Mouse (Mus musculus) layer of hippocampus, postnatal 25 days (tissue): ENCODE results near the gene Mrpl4. TPM values are rescaled to one million over a fixed set of nuclear protein-coding genes. Genes with fewer than 3 reads are reported as not detected.
A peak's percentile ranks its signal among the peaks of the same experiment; 100 is the strongest.

Experiments used
- DNase-seq, 2 experiments: peaks; one replicate each; pipeline ENCODE4 v3.0.0; 2022; ENCODE audit warnings: mixed read lengths in 2 of 2, low spot score in 1 of 2; ENCODE audit errors: extremely low spot score in 1 of 2
- total RNA-seq, 2 experiments: library from RNA; stranded (reverse); gene quantifications; 2 replicates each; pipeline ENCODE4 v1.2.3; 2021

Gene Mrpl4
- 10 to 100 TPM; 60.1 to 62.4 TPM for total RNA-seq

DNA sequence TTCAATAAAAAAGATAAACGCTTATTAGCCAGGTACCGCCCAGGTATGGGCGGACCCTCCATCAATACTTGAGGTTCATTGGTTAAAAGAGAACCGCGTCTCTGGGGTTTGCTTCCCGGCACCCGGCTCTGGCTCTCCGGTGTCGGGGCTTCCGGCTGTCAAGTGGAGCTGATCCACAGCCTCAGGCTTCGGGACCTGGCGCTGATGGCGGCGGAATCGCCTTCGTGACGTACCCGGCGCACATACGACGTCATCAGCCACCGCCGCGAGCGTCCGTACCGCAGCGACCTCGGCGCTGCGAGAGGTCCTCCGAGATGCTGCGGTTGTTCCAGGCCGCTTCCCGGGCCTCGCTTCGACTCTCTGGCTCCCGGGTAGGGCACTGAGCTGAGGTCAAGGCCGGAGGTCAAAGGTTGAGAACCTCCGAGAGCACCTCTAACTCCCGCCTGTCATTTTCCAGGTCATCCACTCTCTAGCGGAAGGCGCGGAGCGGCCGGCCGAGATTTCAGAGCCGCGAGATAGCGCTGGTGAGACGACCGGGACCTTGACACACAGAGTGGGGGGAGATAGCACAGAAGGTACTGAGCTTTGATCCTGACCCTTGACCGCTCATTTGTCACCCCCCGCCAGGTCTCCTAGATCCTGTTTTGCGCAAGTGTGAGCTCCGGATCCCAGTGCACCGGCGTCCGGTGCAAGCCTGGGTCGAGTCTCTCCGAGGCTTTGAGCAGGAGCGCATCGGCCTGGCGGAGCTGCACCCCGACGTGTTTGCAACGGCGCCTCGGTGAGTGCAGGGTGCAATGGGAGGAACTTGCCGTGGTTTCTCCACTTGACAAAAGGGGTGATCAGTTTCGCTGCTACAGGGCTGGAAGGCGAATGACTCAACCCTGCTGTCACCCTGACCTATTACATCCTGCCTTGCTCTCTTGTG is at the start of gene Mrpl4:
Gene Mrpl4, plus strand, starts transcription at position 112 of the 925 bp plus-strand sequence.
- peak; percentile 93 to 95 for DNase-seq

DNA sequence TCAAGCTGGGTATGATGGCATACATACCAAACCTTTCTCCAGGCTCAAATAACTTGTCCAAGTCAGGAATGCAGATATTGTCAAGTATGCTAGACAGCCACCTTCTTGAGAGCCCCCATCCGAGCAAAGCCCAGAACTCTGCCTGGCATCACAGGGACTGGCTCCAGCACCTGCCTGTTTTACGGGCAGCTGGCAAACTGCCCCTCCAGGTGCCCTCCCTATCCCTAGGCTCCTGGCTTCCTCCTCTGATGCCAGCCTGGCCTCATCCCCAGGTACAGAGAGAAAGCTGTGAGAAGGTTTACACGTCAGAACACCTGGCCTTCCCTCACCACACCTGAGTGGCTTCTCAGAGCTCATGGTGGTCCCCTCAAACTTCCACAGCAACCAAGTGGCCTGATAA is 45.5 kb upstream of the Mrpl4 start:
- DNase-seq = no peak

DNA sequence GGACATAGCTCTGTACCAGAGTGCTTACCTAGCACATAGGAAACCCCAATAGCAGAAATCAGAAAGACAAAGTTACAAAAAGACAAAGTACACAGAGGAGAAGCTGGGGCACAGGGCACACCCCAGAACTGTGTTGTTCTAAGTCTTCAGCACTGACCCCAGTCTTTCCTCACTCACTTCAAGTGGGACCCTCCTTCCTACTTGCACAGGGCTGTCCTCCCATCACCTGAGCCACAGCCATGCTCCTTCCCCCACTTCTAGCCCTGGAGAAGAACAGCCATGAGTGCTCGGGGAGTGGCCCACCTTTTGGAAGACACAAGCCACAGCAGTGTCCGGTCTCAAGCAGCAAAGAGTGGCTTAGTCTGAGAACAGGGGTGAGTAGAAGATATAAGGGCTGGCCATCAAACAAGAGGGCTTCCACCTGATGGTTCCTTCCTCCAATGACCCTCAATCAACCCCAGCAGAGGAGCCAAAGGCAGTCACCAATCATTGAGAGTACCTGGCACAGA is 43.1 kb upstream of the Mrpl4 start, which contains the start of gene Dnmt1:
Gene Dnmt1, minus strand, starts transcription at position 459 of the 509 bp plus-strand sequence.
- DNase-seq = no peak

DNA sequence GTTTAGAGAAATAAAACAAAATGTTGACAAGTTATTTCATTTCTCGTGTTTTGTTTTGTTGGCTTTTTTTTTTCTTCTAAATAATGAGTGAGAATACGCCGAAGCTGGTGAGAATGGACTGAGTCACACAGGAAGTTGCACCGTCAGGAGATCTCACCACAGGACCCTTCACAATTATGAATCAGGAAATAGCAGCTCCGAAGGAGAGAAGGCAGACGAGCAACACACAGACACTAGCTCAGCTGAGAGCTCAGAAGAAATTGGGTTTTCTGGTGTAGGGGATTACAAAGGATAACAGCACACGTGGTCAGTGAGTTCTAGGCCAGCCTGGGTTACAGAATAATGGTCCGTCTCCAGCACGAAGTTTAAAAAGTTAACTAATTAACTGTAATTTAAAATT is 41.0 kb upstream of the Mrpl4 start:
- DNase-seq = no peak

DNA sequence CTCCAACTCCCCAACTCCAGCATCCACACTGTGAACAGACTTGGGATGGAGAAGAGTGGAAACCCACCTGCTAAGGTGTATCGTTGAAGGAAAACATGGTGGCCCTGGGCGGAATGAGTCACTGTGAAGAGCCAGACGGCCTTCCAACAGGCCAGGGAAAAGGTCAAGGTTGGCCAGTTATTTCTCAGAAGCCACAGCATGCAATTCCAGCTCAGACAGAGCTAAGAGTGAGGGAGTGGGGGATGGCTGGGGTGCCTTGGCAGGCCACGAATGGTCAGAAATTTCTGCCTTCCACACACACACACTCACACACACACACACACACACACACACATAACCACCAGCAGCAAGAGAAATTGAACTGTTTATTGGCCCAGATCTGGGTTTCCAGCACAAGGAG is 36.9 kb upstream of the Mrpl4 start:
- no peak for DNase-seq

GRCm38 (mm10) chr9:20966008-20966407 is 36.5 kb upstream of the Mrpl4 start:
- DNase-seq = no peak

GRCm38 (mm10) chr9:20966747-20967146 is 35.8 kb upstream of the Mrpl4 start:
- no peak for DNase-seq

DNA sequence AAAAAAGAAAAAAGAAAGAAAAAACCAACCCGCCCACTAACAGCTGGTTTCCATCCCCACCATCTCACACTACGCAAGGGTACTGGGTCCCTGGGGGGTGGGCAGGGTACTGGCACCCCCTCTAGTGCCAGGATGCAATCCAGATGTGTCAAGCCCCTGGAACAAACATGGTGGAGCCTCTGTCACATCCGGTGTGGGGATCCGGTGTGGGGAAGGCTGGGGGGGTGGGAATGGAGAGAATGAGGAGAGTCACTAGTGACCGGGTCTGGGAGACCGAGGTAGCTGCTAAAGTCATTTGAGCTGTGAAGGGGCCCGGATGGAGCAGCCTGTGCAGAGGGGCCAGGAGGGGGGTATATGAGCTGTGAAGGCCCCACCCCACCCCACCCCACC is 30.8 kb upstream of the Mrpl4 start:
- DNase-seq = no peak

- peak; percentile 45 to 52 for DNase-seq
These were observed 30.2 kb upstream of the Mrpl4 start for GRCm38 (mm10) chr9:20972141-20972992.

DNA sequence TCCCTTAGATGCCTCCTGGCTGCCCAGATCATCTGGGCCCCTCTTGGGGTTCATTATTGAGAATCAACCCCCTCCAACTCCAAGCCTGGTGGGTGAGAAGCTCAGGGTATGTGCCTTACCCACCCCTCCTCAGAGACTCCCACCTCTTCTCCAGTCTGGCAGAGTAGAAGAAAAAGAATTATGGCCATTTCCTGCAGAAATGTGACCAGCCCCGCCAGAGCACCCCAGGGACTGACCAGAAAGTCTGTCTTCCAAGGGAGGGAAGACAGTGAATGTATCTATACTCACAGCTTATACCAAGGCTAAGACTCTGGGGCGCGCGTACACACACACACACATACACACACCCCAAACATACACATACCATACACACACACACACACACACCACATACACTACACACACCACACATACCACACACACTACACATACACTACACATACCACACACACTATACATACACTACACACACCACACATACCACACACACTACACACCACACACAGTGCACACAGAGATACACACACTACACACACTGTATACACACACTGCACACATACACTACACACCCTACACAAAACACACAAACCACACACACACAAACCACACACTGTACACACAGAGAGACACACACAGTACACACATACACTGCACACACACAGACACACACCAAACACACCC is 29.4 kb upstream of the Mrpl4 start:
- DNase-seq = no peak

DNA sequence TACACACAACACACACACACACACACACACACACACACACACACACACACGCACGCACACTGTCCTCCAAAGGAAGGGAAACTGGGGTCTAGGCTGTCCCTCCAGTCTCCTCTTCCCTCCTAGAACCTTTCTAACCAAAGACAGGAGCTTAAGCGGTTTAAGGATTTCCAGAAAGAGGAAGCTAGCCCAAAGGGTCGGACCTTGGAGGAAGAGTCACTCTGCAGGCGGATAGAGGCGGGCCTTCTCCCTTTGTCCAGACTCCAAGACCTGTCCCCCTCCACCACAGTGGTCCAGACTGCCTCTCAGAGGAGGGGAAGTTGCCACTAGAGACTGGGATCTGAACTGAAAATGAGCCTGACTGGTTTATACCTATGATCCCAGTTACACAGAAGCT is 28.9 kb upstream of the Mrpl4 start:
- DNase-seq = no peak

GRCm38 (mm10) chr9:20975431-20976215 is 26.9 kb upstream of the Mrpl4 start:
- DNase-seq = no peak

DNA sequence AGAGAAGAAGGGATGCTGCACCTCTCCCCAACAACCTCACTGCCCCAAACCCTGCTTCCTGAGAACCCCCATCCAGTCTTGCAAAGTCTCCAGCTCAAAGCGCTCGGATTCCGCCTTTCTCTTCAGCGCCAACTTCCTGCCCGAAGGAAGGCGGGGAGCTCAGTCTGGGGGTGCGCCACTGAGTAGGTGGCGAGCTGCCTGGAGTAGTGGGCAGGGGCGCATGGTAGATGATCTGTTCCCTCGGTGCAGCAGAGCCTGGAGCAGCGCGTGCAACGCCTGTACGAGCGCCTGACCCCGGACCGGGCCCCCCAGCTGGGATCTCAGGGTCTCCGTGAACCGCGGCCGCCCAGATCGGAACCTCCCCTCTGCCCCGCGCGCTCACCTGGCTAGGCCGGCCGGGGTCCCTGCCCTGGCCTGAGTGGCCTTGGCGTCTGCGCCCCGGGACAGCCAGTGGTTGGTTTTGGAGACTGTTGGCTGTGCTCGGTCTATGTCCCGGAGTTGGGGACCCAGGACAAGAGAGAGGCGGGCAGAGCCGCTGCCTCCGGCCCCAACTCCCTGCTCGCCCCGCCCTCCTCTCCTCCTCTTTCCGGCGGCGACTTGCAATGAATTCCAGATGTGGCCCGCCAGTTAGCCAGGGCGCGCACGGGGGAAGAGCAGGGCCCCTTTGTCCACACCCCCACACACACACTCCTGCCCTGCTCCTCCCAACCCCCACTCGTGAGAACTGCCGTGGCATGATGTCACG is 26.1 kb upstream of the Mrpl4 start, which contains the start of gene S1pr2:
Gene S1pr2, minus strand, starts transcription at position 566 of the 745 bp plus-strand sequence.
- peak; percentile 19 to 31 for DNase-seq

- no peak for DNase-seq
These were observed 25.4 kb upstream of the Mrpl4 start for GRCm38 (mm10) chr9:20976961-20977689.

- no peak for DNase-seq
These were observed 24.0 kb upstream of the Mrpl4 start for GRCm38 (mm10) chr9:20978409-20979095.

DNA sequence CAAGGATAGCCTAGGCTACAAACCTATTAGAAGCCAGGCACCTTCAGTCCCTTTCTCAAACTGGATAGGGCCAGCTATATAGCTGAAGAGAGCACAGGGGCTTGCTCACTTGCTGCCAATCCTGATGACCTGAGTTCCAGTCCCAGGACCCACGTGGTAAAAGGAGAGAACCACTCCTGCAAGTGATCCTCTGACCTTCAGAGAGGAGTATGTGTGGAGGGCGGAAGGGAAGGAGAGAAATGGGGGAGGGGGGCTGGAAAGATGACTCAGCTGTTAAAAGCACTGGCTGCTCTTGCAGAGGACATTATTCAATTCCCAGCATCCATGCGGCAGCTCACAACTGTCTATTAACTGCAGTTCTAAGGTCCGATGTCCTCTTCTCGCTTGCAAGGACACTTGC is 23.4 kb upstream of the Mrpl4 start:
- no peak for DNase-seq

DNA sequence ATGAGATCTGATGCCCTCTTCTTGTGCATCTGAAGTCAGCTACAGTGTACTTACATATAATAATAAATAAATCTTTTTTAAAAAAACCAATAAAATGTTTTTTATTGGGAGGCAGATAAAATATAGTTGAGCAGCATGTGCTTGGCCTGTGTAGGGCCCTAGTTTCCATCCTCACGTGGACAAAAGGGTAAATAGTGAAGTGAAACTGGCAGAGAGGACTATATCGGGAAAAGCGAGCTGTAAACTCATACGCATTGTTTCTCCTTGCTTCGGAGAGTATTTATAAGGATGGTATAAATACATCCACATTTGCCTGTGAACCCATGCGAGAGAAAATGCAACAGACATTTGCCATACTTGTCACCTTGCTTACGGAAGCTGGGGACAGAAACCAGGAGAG is 22.8 kb upstream of the Mrpl4 start:
- DNase-seq = no peak

GRCm38 (mm10) chr9:20982171-20982570 is 20.4 kb upstream of the Mrpl4 start:
- no peak for DNase-seq
